Mouse (Mus musculus): ENCODE results near the gene Apol6. TPM values are rescaled to one million over a fixed set of nuclear protein-coding genes. Genes with fewer than 3 reads are reported as not detected.

Apol6 gene
- total RNA-seq, 2 experiments from 2014 or later: 3.6 to 5.1 TPM

DNA sequence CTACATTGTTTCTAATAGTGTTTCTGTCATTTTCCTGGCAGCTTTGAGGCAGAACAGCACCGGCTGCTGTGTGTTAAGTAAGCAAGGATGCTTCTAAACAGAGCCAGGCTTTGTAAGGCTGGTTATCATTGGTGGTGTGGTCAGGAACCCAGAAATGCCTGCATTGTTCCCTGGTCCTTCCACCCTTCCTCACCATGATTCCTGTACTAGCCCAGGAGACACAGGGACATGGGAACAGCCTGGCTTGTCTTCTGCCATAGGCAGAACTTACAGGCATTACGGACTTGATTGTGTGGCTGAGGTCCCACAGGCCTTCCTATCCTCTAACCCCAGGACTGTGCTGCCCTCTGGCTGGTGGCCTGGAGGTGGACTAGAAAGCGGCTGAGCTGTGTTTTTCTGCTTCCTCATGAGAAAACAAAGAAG is 23.9 kb downstream of the Apol6 start:
- no peak for DNase-seq (ENCODE audit: low spot score in 2 of 2)

DNA sequence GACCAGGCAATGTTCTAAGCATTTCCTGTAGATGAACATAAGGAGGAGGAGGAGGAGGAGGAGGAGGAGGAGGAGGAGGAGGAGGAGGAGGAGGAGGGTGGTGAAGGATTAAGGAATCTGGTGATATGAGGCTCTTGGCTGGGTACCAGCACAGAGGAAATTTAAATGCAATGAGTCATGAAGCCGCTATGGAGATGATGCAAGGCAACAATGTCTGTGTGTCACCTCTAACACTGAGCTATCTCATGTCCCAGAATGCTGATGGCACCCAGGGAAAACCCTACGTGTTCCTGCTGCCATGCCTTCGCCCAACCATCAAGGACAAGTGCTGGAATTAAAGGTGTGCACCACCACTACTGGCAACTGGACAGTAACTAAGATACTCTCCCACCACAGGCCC is 24.5 kb downstream of the Apol6 start:
- no peak for DNase-seq (ENCODE audit: low spot score in 2 of 2)

DNA sequence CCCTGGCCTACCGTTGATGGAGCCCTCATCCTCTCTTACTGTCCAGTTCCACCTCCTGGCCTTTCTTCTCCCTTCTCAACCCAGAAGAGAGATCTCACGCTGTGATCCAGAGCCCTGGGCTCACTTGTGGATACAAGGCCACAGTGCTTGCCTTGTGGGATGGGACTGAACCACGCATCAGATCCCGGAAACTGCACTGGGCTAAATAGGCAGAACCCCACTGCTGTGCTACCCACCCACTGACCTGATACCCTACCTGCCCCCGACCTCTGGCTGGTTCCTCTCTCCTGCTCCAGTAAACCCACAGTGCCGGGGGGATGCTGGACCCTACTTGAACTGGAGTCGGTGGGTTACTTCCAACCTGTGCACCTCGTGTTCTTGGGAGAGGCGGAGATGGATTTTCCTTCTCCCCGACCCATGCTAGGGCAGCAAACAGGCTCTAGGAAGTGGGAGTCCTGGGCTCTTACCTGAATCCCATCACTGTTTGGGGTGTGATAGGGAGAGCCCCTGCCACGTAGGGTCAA is 26.3 kb downstream of the Apol6 start:
- DNase-seq (ENCODE audit: low spot score in 2 of 2): no peak

DNA sequence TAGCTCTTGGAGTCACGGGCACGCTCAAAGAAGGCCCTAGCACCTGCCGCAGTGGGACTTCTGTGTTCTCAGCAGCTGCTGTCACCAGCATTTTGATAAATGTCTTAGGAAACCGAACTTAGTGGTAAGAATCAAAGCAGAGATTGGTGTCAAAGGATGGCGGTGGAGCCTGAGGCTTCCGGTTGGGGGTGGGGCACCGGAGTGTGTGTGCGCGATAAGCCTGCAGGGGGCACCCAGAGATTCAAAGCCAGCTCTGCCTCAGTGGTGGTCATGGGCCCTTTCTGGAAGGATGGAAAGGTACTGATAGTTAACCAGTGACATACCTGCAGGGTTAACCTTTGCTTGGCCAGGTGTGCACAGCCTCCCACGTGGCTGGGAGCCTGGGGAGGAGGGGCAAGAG is 27.0 kb downstream of the Apol6 start:
- DNase-seq (ENCODE audit: low spot score in 2 of 2): no peak

DNA sequence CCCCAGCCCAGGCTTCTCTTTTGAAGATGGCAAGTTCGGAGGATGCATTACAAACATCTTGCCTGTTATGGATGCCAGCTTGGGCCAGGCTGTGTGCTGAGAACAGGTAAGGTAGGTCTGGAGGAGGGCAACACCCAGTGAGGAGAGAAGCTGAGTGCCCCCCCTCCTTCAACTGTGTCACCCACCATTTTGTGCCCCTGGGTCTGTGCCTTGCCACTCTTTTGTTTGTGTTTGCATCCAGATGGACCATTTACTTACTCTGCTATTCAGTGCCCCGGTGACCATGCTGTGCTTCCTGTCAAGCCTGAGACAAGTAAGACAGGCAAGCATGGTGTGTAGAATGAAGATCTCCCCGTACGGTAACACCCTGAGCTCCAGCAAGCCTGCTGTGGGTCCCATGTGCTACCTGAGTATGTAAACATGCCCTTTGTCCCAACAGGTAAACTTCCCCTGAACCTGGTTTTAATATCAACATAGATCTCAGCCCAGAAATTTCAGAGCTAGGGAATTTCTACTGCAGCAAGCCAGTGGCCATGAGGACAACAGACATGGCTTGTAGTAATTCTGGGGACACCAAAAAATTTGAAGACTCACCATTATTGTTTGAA is 28.1 kb downstream of the Apol6 start:
- DNase-seq (ENCODE audit: low spot score in 2 of 2): no peak

DNA sequence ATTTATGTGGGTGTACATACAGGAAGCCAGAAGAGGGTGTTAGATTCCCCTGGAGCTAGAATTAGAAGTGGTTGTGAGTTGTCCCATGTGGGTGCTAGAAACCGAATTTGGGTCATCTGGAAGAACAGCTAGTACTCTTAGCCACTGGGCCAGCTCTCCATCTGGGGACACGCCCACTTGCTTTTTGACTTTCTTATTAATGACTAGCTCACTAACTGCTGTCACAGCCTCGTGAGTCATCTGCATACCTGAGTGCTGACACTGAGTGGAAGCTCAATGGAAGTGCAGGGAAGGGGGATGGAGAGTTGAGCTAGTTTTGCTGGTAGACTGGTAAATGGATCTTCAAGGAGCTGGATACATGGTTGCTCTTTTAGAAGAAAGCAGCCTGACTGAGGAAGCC is 32.0 kb downstream of the Apol6 start:
- DNase-seq (ENCODE audit: low spot score in 2 of 2): no peak

DNA sequence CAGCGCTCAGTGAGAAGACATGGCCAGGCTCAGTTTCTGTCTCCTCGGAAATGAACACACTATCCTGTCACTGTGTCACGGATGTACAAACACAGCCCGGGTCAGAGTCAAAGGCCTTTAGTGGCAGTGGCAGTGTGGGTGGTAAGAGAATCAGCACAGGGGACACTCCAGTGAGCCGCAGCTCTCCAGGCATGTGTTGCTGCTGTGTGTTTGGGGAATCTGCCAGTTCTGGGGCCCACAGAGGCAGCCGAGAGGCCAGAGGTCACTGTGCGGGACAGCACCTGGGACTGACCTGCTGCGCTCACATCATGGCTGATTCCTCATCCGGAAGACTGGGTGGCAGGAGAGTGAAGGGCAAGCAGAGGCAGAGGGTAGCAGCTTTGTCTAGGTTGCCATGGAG is 33.4 kb downstream of the Apol6 start:
- no peak for DNase-seq (ENCODE audit: low spot score in 2 of 2)

DNA sequence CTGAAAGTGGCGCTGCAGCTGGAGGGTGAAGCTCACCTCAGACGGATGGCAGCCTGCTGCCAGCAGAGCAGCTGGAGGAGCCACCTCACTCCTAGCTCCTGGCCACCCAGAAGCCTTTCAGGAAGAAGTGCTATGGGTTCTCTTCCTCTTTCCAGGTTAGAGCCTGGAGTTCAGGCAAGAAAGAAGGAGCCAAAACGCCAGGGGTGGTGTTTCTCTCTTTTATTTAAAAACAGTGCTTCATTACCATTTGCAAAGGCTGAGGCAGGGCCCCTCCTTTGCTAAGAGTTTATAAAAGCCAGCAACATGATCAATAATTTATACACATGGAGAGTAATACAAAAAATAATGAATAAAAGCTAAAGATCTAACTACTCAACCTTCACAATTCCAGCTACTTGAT is 34.3 kb downstream of the Apol6 start:
- DNase-seq (ENCODE audit: low spot score in 2 of 2): no peak

DNA sequence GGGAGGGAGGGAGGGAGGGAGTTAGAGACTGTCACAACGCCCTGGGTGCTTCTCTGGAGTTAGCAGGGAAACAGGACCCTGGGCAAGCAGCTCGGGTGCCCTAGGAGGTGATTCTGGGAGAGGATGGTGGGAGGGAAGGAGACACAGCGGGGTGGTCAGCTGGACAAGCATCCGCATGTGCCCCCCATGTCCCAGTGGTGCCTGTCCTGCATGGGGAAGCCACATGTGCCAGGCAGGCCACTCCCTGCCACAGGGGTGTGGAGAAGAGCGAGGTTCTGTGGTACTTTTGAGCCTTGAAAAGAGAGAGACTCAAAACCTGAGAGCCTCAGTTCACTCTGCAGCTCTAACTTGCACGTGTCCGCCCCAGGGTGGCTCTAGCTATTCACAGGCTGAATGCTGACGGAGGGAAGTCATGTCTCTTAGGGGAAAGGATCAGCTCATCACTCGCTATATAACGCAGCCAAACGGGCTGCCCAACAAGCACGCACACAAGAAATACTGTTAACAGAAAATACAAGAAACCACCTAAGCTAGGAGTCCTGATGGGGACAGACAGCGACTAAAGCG is 34.8 kb downstream of the Apol6 start:
- no peak for DNase-seq (ENCODE audit: low spot score in 2 of 2)

DNA sequence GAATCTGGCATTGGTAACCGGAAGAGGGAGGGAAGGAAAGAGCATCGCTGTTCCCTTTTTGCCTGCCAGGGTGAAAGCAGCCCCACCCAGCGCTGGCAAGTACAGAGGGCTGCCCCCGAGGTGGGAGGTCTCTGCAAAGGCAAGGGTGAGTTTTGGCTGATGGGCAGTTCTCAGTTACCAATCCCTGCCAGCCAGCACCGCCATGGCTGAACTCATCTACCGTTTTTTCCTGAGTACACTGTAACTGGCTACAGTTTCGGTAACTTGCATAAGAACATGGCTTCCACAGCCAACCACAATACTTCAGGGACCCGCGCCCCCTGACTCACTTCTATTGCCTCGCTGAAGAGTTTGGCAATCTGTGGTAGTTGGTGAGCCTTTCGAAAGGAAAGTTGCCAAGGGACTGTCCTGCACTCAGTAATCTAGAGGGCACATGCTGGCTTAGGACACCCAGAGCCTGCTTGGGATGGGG is 35.4 kb downstream of the Apol6 start:
- no peak for DNase-seq (ENCODE audit: low spot score in 2 of 2)

DNA sequence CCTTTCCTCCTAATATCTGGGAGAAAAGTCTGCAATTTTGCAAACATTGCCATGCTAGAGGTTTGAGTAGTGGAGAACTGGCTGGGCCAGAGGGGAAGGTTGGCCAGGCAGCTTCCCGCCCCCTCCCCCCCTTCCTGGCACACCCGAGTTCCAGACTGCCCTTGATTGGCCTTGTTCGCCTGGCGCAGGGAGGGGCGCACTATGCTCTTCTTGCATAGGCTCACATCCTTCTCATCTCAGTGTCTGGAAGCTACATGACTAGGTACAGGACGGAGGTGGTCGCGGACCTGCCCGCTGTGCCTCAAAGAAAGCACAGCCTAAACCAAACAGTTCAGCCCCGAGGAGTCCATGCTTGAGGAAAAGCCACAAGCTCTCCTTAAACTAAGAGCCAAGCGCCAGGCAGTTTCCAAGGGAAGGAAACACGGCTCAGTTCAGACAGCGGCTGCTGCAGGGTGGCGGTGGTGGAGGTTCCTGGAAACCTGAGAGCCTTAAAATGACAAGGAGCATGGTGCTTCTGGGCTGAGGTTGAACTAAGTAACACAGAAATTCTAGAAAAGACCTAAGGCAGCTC is 36.2 kb downstream of the Apol6 start:
- no peak for DNase-seq (ENCODE audit: low spot score in 2 of 2)

DNA sequence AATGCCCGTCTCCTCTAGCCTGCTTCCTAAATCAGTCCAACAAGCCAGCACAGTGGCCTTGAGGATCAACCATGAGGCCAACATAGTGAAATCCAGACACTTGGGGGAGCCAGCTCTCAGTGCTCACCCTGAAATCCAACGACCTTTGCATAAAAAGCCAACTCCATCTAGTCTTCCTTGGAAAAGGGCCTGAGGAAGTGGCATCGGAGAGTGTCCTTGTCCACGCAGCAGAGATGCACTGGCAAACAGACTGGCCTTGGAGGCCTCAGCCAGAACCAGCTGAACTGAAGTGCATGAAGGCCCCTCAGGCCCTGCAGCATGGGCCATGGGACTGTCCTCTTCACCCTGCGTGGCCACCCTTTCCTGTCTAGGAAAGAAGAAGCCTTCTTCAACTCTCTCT is 36.9 kb downstream of the Apol6 start:
- peak in 1 of 2 experiments; percentile 30 for DNase-seq (ENCODE audit: low spot score in 2 of 2)

DNA sequence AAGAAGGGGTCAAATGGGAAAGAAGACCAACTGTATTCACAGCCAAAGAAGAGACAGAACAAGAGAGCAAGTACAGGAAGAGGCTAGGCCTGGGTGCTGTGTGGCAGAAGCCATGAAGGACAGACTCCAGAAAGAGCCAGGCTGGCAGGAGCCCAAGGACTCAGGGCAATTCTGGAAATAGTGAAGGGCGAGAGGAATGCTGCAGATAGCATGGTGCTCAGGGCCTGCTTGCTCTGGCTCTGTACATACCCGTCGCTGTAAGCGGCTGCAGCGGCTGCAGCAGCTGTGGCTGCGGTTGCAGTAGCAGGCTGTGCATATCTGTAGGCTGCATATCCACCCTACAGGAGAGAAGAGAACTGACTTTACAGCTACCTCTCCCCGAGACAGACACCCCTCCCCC is 41.3 kb downstream of the Apol6 start:
- peak; percentile 41 to 67 for DNase-seq (ENCODE audit: low spot score in 2 of 2)

DNA sequence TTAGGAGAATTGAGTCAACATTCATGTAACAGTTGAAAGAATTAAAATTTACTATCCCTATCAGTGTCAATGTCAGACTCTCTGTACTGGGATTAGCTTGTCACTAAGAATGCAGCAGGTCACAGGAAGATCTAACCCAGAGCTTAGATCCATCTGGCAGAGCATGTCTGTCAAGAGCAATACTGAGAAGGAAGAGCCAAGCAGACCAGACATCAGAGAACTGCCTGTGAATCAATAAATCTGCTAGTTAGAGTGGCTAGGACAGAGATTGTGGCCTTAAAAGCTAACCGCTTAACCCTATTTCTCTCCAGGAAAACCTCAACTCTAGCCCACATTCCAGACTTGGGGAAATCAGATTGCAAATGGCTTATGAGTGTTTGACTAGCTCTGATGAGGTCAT is 42.0 kb downstream of the Apol6 start:
- no peak for DNase-seq (ENCODE audit: low spot score in 2 of 2)

DNA sequence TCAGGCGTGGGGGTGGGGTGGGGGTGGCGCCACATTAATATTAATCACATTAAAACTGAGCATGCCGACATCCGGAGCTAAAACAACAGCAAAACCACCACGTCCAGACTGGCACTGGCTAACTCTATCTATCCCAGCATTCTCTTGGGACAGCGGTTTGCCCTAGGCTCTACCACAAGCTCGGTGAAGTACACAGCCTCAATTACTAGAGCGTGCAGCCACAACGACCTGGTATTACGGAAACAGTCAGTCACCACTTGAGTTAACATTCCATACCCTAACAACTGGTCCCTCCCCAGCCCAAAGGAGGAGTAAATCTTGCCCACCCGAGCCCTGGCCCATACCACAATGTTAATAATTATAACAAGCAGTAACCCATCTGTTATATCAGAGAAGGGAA is 44.7 kb downstream of the Apol6 start:
- no peak for DNase-seq (ENCODE audit: low spot score in 2 of 2)

DNA sequence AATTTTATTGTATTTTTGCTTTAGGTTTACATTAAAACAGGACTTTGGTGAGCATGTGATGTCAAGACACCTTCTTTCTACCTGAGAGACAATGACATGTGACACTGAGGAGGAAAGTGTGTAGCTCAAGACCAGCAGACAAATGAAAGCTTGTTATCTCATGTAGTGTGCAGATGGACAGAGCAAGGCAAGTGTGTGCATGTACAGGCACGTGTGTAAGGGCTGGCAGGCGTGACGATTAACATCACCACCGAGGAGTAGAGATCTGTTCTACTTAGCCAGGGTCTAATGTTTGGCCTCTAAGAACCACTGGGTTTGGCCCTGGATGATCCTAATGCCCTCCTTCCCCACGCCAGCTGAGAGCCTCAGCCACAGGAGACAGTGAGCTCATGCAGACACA is 46.0 kb downstream of the Apol6 start:
- no peak for DNase-seq (ENCODE audit: low spot score in 2 of 2)

DNA sequence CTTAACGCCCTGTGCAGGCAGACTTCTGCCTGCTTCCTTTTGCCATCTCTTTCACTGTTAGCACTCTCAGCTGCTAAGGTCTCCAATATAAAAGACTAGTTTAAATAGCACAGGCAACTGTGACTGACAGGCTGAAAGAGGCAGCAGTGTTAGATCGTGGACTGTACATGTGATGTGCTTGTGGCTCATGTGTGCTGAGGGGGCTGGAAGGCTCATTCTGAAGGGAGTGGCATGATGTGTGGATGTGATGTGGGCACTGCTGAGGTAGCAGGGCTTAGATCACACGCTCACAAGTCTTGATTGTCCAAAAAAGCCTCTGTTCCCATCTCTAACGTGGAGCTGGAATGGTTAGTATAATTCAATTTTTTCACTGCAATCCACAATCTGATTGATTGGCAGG is 46.9 kb downstream of the Apol6 start:
- DNase-seq (ENCODE audit: low spot score in 2 of 2): no peak

DNA sequence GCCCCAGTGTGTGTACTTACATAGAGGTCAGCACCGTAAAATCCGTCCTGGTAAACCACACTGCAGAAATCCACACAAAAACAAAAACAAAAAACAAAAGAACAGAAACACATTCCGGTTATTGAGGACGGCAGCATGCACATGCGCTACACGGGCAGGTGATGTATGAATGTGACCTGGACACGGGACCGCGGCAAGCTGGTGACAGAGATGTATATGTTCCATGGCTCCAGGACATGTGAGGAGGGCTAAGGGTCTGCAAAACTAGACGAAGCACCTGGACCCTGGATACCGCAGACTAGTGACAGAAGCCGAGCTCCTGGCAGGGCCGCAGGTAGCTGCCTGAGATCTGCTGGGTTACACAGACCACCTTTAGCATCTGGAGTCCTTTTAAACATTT is 49.9 kb downstream of the Apol6 start:
- no peak for DNase-seq (ENCODE audit: low spot score in 2 of 2)

DNA sequence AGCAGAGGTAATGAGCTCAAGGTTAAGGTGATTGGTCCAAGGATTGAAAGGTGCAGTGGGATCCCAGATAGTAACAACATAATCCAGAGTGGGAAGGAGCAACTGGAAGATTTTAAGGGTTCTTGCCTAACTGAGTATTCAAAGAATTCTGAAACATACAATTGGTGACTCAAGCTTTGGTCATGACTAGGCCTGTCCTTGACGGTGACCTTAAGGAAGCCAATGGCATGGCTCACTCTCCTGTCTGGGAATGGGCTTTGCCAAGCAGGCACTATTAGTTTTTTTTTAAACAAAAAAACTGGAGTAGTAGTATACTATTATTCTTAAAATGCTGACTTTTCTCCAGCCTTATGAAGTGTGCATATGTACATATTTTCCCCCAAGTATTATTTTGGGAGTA is 50.7 kb downstream of the Apol6 start:
- no peak for DNase-seq (ENCODE audit: low spot score in 2 of 2)

DNA sequence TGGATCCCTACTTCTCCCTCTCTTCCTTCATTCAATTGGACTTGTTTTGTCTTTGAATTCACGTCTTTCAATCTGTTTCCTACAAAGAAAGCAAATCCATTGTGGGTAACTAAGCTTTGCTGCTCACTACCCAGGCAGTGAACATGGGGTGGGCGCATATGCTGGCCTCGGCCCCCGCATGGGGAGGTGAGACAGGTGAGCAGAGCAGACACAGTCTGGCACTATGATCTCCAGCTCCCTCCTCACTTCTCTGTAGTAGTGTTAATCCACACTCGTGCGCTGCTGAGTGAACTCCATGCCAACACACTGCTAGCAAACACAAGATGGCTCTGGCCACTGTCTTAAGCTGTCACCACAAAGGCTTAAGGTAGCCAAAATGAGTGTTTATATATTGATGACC is 52.8 kb downstream of the Apol6 start:
- DNase-seq (ENCODE audit: low spot score in 2 of 2): no peak

DNA sequence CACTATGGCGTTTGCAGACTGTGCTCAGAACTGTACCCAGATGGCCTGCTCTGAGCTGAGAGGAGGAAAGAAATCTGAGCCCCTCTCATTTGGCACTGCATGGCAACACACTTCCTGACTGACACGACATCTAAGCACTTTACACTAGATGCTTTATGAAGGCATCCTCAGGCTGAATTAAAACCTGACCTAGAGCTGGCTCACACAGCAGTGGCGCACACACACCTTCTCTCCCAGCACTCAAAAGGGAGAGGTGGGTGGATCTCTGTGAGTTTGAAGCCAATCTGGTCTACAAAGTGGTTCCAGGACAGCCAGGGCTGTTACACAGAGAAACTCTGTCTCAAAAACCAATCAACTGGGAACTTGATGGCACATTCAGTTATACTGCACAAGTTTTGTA is 55.2 kb downstream of the Apol6 start:
- DNase-seq (ENCODE audit: low spot score in 2 of 2): no peak

DNA sequence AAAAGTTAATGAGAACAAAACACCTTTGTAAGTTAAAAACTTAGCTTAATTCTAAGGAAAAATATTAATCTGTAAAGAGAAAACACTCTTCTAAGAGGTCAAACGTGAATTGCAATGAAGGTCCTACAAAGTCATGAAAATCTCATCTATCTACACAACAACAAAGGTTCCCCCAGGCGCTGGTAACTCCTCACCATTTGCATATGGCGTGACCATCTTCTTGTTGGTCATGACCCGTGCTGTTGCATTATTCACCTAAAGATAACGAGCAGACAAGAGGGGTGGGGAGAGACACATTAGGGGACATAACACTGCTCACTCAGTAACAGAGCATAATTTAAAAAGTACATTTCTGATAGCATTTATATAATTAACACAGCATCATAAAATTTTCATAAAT is 58.2 kb downstream of the Apol6 start:
- no peak for DNase-seq (ENCODE audit: low spot score in 2 of 2)
